Mouse (Mus musculus): ENCODE measurements at regions not wholly inside any gene's neighbourhood (a gene's known extent, or its start where the extent isn't known, plus 50 kb on each side); places are given as distances from the start of the nearest gene placed in this dataset.

- Histone ChIP-seq H3K4me3 (replicated peaks) (no peak overlapping the region), H3K27me3 (replicated peaks) (peaks cover 7% of the 10 kb centered on the region), H3K9me3 (peaks cover 16% of the 10 kb centered on the region), H3K4me1 (0 out of 2 replicates have a peak, but pooled peaks cover 3% of the 10 kb centered on the region), H3K36me3 (replicated peaks; ENCODE audit: low read length) (no peaks in the 10 kb centered on the region)
- TF ChIP-seq FLI1 (IDR thresholded peaks at IDR 0.05; ENCODE audit: low read length): no peak
These were observed 53.2 kb downstream of the Gas1 start for GRCm38 (mm10) chr13:60123964-60124363.

- Histone ChIP-seq H3K4me1 (0 out of 2 replicates have a peak, but pooled peaks cover 3% of the 10 kb centered on the region), H3K9me3 (peaks cover 16% of the 10 kb centered on the region), H3K36me3 (replicated peaks; ENCODE audit: low read length) (no peaks in the 10 kb centered on the region), H3K27me3 (replicated peaks) (peaks cover 7% of the 10 kb centered on the region), H3K4me3 (replicated peaks) (no peak overlapping the region)
- TF ChIP-seq FLI1 (IDR thresholded peaks at IDR 0.05; ENCODE audit: low read length): no peak
- TF ChIP-seq GATA1 (IDR thresholded peaks at IDR 0.05; ENCODE audit: borderline replicate concordance, low read length): no peak
These were observed 54.0 kb downstream of the Gas1 start for GRCm38 (mm10) chr13:60123174-60123587.

GRCm38 (mm10) chr13:60122341-60123173 lies 54.6 kb downstream of the Gas1 start:
- Histone ChIP-seq H3K36me3 (replicated peaks; ENCODE audit: low read length) (no peaks in the 10 kb centered on the region), H3K4me1 (0 out of 2 replicates have a peak, but pooled peaks cover 3% of the 10 kb centered on the region), H3K27me3 (replicated peaks) (peaks cover 7% of the 10 kb centered on the region), H3K9me3 (peaks cover 14% of the 10 kb centered on the region), H3K4me3 (replicated peaks) (no peak overlapping the region)
- TF ChIP-seq FLI1 (IDR thresholded peaks at IDR 0.05; ENCODE audit: low read length): no peak
- no peak for TF ChIP-seq GATA1 (IDR thresholded peaks at IDR 0.05; ENCODE audit: borderline replicate concordance, low read length)

- peaks cover 18% of the 10 kb centered on the region for H3K9me3 ChIP-seq
- no peaks in the 10 kb centered on the region for H3K36me3 ChIP-seq (replicated peaks; ENCODE audit: low read length)
- no peak overlapping the region for H3K4me3 ChIP-seq (replicated peaks)
- no peak for TF ChIP-seq FLI1 (IDR thresholded peaks at IDR 0.05; ENCODE audit: low read length)
- TF ChIP-seq GATA1 (IDR thresholded peaks at IDR 0.05; ENCODE audit: borderline replicate concordance, low read length): no peak
- no peaks in the 10 kb centered on the region for H3K4me1 ChIP-seq
- H3K27me3 ChIP-seq (replicated peaks): no peaks in the 10 kb centered on the region
These were observed 65.7 kb downstream of the Gas1 start for GRCm38 (mm10) chr13:60111465-60111864.

- no peak overlapping the region for H3K4me3 ChIP-seq (replicated peaks)
- TF ChIP-seq FLI1 (IDR thresholded peaks at IDR 0.05; ENCODE audit: low read length) (no peak), GATA1 (IDR thresholded peaks at IDR 0.05; ENCODE audit: borderline replicate concordance, low read length) (no peak)
- H3K27me3 ChIP-seq (replicated peaks): no peaks in the 10 kb centered on the region
- no peaks in the 10 kb centered on the region for H3K4me1 ChIP-seq
- H3K9me3 ChIP-seq: peaks cover 11% of the 10 kb centered on the region
- H3K36me3 ChIP-seq (replicated peaks; ENCODE audit: low read length): no peaks in the 10 kb centered on the region
These were observed 66.9 kb downstream of the Gas1 start for GRCm38 (mm10) chr13:60110079-60110846.

- no peaks in the 10 kb centered on the region for H3K4me1 ChIP-seq
- H3K4me3 ChIP-seq (replicated peaks): no peak overlapping the region
- no peak for TF ChIP-seq FLI1 (IDR thresholded peaks at IDR 0.05; ENCODE audit: low read length)
- TF ChIP-seq GATA1 (IDR thresholded peaks at IDR 0.05; ENCODE audit: borderline replicate concordance, low read length): no peak
- H3K9me3 ChIP-seq: peaks cover 34% of the 10 kb centered on the region
- no peaks in the 10 kb centered on the region for H3K36me3 ChIP-seq (replicated peaks; ENCODE audit: low read length)
- H3K27me3 ChIP-seq (replicated peaks): no peaks in the 10 kb centered on the region
These were observed 71.9 kb downstream of the Gas1 start for GRCm38 (mm10) chr13:60105286-60105685.

GRCm38 (mm10) chr13:60101651-60102050 lies 75.5 kb downstream of the Gas1 start:
- Histone ChIP-seq H3K4me1 (no peaks in the 10 kb centered on the region), H3K9me3 (peaks cover 45% of the 10 kb centered on the region)
- TF ChIP-seq GATA1 (IDR thresholded peaks at IDR 0.05; ENCODE audit: borderline replicate concordance, low read length): no peak
- TF ChIP-seq FLI1 (IDR thresholded peaks at IDR 0.05; ENCODE audit: low read length): no peak

GRCm38 (mm10) chr13:60100130-60101112 lies 76.7 kb downstream of the Gas1 start:
- H3K9me3 ChIP-seq: peaks cover 53% of the 10 kb centered on the region
- no peak overlapping the region for H3K4me3 ChIP-seq (replicated peaks)
- no peaks in the 10 kb centered on the region for H3K27me3 ChIP-seq (replicated peaks)
- no peaks in the 10 kb centered on the region for H3K36me3 ChIP-seq (replicated peaks; ENCODE audit: low read length)
- no peaks in the 10 kb centered on the region for H3K4me1 ChIP-seq
- TF ChIP-seq GATA1 (IDR thresholded peaks at IDR 0.05; ENCODE audit: borderline replicate concordance, low read length) (no peak), FLI1 (IDR thresholded peaks at IDR 0.05; ENCODE audit: low read length) (no peak)

More at GRCm38 (mm10) chr13:60101651-60102050, 75.5 kb downstream of the Gas1 start:
- Histone ChIP-seq H3K27me3 (replicated peaks) (no peaks in the 10 kb centered on the region), H3K36me3 (replicated peaks; ENCODE audit: low read length) (no peaks in the 10 kb centered on the region), H3K4me3 (replicated peaks) (no peak overlapping the region)

- peaks cover 54% of the 10 kb centered on the region for H3K9me3 ChIP-seq
- TF ChIP-seq GATA1 (IDR thresholded peaks at IDR 0.05; ENCODE audit: borderline replicate concordance, low read length) (no peak), FLI1 (IDR thresholded peaks at IDR 0.05; ENCODE audit: low read length) (no peak)
These were observed 77.6 kb downstream of the Gas1 start for GRCm38 (mm10) chr13:60099469-60100129.

More at GRCm38 (mm10) chr13:60099469-60100129, 77.6 kb downstream of the Gas1 start:
- Histone ChIP-seq H3K27me3 (replicated peaks) (no peaks in the 10 kb centered on the region), H3K36me3 (replicated peaks; ENCODE audit: low read length) (no peaks in the 10 kb centered on the region), H3K4me1 (no peaks in the 10 kb centered on the region), H3K4me3 (replicated peaks) (no peak overlapping the region)
